Mouse (Mus musculus): ENCODE results near the gene Dync1h1. TPM values are rescaled to one million over a fixed set of nuclear protein-coding genes. Genes with fewer than 3 reads are reported as not detected.

Dync1h1 gene
- polyA plus RNA-seq, 1 experiment from 2014 or later = 88.0 TPM

Small RNAs within 50 kb of the gene (microRNA-seq; reads per million reads assigned to microRNA genes)
- gene Gm27299 = not detected

Other genes starting within 250 kb of the Dync1h1 start
- 144 and 147 TPM in 2 replicates for gene Ppp2r5c, start 154.3 kb upstream of the Dync1h1 start, polyA plus RNA-seq (2015; fragmentation: Nextera tagmentation; extraction: Ambion mirVana)
- 0.45 TPM in 1 of 2 replicates, not detected in the other for gene 1700001K19Rik, start 81.2 kb downstream of the Dync1h1 start, polyA plus RNA-seq (2015; fragmentation: Nextera tagmentation; extraction: Ambion mirVana)
- gene Hsp90aa1, start 101.3 kb downstream of the Dync1h1 start, polyA plus RNA-seq (2015; fragmentation: Nextera tagmentation; extraction: Ambion mirVana) = 1,533 and 1,562 TPM in 2 replicates
- gene Wdr20, start 136.5 kb downstream of the Dync1h1 start, polyA plus RNA-seq (2015; fragmentation: Nextera tagmentation; extraction: Ambion mirVana) = 23.4 and 24.3 TPM in 2 replicates
- gene Mok, start 239.5 kb downstream of the Dync1h1 start, polyA plus RNA-seq (2015; fragmentation: Nextera tagmentation; extraction: Ambion mirVana) = 16.1 and 17.9 TPM in 2 replicates
- gene Zfp839, start 248.8 kb downstream of the Dync1h1 start, polyA plus RNA-seq (2015; fragmentation: Nextera tagmentation; extraction: Ambion mirVana) = 3.6 and 4.7 TPM in 2 replicates

Measured in midbrain, embryonic 16.5 days (tissue).